Mouse (Mus musculus) liver, embryonic 13.5 days (tissue): Measurements from ENCODE around the gene Gtf2i. TPM values are rescaled to one million over a fixed set of nuclear protein-coding genes. Genes with fewer than 3 reads are reported as not detected.

Experiments
- ATAC-seq: fragments of 200-750 bp; cut with Nextera tagmentation; 2 replicates; pipeline ENCODE4 v1.8.0; 2017; ENCODE audit warnings: low read depth, mild to moderate bottlenecking, moderate number of reproducible peaks, moderate library complexity
- DNase-seq: peaks from one replicate; pipeline ENCODE4 v3.0.0; 2022
- H3K27ac ChIP-seq: fragments of 300-500 bp; sonication (generic); 2 replicates; pipeline ENCODE4 v1.5.1; 2015; ENCODE audit warnings: moderate library complexity, mild to moderate bottlenecking, inconsistent platforms
- H3K27me3 ChIP-seq: fragments of 300-500 bp; sonication (generic); 2 replicates; pipeline ENCODE4 v1.6.1; 2015; ENCODE audit warnings: mild to moderate bottlenecking, inconsistent platforms
- H3K36me3 ChIP-seq: fragments of 300-500 bp; sonication (generic); 2 replicates; pipeline ENCODE4 v1.6.1; 2015; ENCODE audit warnings: mild to moderate bottlenecking, inconsistent platforms
- H3K4me1 ChIP-seq: fragments of 300-500 bp; sonication (generic); replicated peaks from 2 replicates; pipeline ENCODE4 v1.6.1; 2015; ENCODE audit warnings: inconsistent platforms
- H3K4me2 ChIP-seq: fragments of 300-500 bp; sonication (generic); 2 replicates; pipeline ENCODE4 v1.6.1; 2015; ENCODE audit warnings: inconsistent platforms, mild to moderate bottlenecking, moderate library complexity
- H3K4me3 ChIP-seq: fragments of 300-500 bp; sonication (generic); replicated peaks from 2 replicates; pipeline ENCODE4 v1.5.1; 2015; ENCODE audit warnings: mild to moderate bottlenecking, inconsistent platforms
- H3K9ac ChIP-seq: fragments of 300-500 bp; sonication (generic); 2 replicates; pipeline ENCODE4 v1.6.1; 2015; ENCODE audit warnings: mild to moderate bottlenecking, inconsistent platforms
- H3K9me3 ChIP-seq: fragments of 300-500 bp; sonication (generic); replicated peaks from 2 replicates; pipeline ENCODE4 v1.6.1; 2016; ENCODE audit warnings: inconsistent platforms
- WGBS: fragments of 180-500 bp; shearing (Covaris S2); methylation state at CpG from one replicate; pipeline ENCODE4 v1.1.7; 2015; ENCODE audit not compliant: insufficient replicate concordance; 5-methylcytosine and 5-hydroxymethylcytosine counted together
- microRNA-seq: library from miRNA; unstranded; fragments of <30 nt; microRNA quantifications from one replicate; pipeline ENCODE4, GENCODE M21; 2016
- polyA plus RNA-seq: library from polyadenylated mRNA; unstranded; fragments of >200 nt; fragmentation: Nextera tagmentation; extraction: Ambion mirVana; gene quantifications from 2 replicates; pipeline ENCODE4 v1.2.1, GENCODE M21; 2015

The Gtf2i gene
- polyA plus RNA-seq, 1 experiment from 2014 or later, result 39.1 TPM

DNA sequence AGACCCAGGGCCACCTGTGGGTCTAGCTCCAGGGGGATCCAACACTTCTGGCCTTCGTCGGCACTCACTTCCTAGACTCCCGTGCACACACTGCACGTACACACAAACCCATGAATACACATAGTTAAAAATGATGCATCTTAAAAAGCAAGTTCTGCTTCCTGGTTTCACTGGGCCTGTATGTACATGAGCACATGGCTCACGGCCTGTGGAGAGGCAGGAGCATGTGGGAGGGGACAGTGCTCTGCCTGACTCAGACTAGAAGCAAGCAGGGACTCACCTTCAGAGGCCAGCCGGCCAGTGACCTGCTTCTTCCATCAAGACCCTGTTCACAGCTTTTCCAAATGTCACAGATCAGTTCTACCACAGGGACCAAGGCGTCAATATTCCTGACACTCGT is 120.9 kb downstream of the Gtf2i start:
- ATAC-seq (no peak), DNase-seq (no peak)
- no peaks in the 10 kb centered on the region for H3K36me3 ChIP-seq
- H3K4me1 ChIP-seq, result no peaks in the 10 kb centered on the region
- no peaks in the 10 kb centered on the region for H3K27me3 ChIP-seq
- WGBS, result 74% methylated on average over 8 of the region's 8 CpGs
- H3K9ac ChIP-seq, result no peak overlapping the region
- H3K27ac ChIP-seq, result no peak overlapping the region
- no peaks in the 10 kb centered on the region for H3K9me3 ChIP-seq
- no peak overlapping the region for H3K4me2 ChIP-seq
- H3K4me3 ChIP-seq, result no peak overlapping the region

DNA sequence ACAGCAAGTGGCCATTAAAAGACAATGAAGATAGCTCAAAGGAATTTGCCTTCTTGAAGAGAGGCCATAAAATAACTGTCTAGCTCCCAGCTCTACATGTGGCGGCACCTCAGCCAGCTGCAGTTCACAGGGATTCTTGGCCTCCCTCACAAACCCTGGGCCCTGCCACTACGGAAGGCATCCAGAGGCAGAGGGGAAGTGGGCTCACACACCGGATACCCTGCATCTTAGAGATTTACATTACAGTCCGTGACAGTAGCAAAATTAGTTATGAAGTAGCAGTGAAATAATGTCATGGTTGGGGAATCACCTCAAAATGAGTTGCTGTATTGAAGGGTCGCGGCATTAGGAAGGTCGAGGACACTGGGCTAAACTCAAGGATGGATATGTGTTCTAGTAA is 126.0 kb downstream of the Gtf2i start:
- DNase-seq (no peak), ATAC-seq (no peak)
- H3K4me3 ChIP-seq, result no peak overlapping the region
- no peak overlapping the region for H3K27ac ChIP-seq
- H3K27me3 ChIP-seq, result no peaks in the 10 kb centered on the region
- no peaks in the 10 kb centered on the region for H3K9me3 ChIP-seq
- no peak overlapping the region for H3K9ac ChIP-seq
- WGBS, result 40% methylated on average over 7 of the region's 7 CpGs
- no peak overlapping the region for H3K4me2 ChIP-seq
- H3K4me1 ChIP-seq, result peaks cover 6% of the 10 kb centered on the region
- no peaks in the 10 kb centered on the region for H3K36me3 ChIP-seq

Small RNA genes within 50 kb of the gene (microRNA-seq; reads per million reads assigned to microRNA genes)
- not detected for gene Mir3965

Other genes starting within 250 kb of the Gtf2i start
- gene Castor2, start 215.0 kb downstream of the Gtf2i start, polyA plus RNA-seq, result 0.54 and 0.65 TPM in 2 replicates
- 21.1 and 21.9 TPM in 2 replicates for gene Rcc1l, start 138.0 kb downstream of the Gtf2i start, polyA plus RNA-seq
- gene Gtf2ird2, start 130.7 kb downstream of the Gtf2i start, polyA plus RNA-seq, result 1.5 and 2.5 TPM in 2 replicates
- gene Ncf1, start 85.1 kb downstream of the Gtf2i start, polyA plus RNA-seq, result 8.1 and 9.3 TPM in 2 replicates
- 12.9 and 13.6 TPM in 2 replicates for gene Gtf2ird1, start 142.0 kb upstream of the Gtf2i start, polyA plus RNA-seq
- gene Clip2, start 237.7 kb upstream of the Gtf2i start, polyA plus RNA-seq, result 0.37 and 0.50 TPM in 2 replicates
- gene Syna, start 245.4 kb upstream of the Gtf2i start, polyA plus RNA-seq, result not detected in 2 replicates